Mouse (Mus musculus) retina, postnatal 1 day (tissue): ENCODE data around the gene Kif26b.

Experiments used
- DNase-seq: peaks from one replicate; pipeline ENCODE4 v3.0.0-alpha.2; 2012

Gene Kif26b

GRCm38 (mm10) chr1:178936457-178936856 is 407.5 kb downstream of the Kif26b start:
- DNase-seq: no peak

DNA sequence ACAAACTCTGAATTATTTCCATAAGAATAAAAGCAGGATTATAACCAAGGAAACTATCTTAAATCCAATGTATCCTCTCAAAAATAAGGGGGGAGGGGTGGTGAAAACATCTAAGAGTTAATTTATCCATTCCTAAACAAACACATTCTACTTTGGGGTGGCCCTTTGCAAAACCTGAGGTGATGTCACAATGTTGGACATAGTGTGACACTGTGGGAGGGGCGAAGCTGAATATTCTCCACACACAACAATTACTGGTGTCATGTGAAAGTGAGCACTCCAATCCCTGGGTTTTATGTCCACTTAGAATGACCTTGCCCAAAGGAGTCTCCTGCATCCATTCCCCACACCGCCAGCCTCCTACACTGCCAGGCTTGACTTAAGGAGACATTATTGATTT is 408.1 kb downstream of the Kif26b start:
- no peak for DNase-seq

- no peak for DNase-seq
These were observed 411.4 kb downstream of the Kif26b start for GRCm38 (mm10) chr1:178940353-178940752.

GRCm38 (mm10) chr1:178942251-178942963 is 413.5 kb downstream of the Kif26b start:
- peak; percentile 50 for DNase-seq

DNA sequence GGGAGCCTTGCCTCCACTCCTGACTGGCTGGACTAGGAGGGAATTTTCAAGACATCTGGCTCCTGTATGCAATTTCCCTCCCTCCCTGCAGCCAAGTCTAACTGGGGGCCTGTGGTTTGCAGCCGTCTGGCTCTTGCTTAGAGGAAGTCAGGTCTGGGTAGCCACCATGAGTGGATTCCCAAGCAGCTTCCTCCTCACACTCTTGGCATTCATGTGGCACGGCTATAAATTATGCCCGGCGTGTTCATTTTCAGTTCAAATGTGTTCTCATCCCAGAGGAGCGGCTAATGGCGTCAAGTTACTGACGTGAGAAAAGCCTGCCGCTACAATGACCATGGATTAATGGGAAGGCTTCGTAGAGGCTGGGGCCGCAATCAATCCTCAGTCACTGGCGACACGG is 424.0 kb downstream of the Kif26b start:
- DNase-seq: peak; percentile 24

GRCm38 (mm10) chr1:178958641-178959040 is 429.7 kb downstream of the Kif26b start:
- DNase-seq: no peak

DNA sequence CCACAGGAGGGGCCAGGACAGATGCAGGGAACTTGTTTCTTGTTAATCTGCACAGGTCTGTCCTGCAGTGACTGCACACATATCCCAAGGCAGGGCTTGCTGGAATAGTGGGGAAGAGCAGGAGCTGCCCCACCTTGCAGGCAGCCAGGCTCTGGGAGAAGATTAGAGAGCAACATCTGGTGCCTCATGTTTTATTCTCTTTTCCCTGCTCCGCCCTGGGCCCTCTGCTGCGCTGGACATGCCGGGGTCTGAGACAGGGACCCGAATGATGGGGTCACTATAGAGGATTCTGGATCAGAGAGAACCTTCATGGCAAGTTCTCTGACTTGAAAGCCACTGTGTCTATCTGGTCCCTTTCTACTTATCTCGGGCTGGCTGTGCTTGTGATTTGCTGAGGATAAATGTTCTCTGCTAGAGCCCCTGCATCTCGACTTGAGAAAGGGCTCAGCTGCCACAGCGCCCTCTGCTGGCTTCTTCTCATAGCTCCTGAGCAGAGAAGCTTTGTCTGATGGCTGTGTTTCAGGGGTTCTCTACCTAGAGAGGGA is 431.2 kb downstream of the Kif26b start:
- DNase-seq: peak; percentile 83

GRCm38 (mm10) chr1:178961661-178962060 is 432.7 kb downstream of the Kif26b start:
- no peak for DNase-seq

GRCm38 (mm10) chr1:178972055-178972454 is 443.1 kb downstream of the Kif26b start:
- no peak for DNase-seq

DNA sequence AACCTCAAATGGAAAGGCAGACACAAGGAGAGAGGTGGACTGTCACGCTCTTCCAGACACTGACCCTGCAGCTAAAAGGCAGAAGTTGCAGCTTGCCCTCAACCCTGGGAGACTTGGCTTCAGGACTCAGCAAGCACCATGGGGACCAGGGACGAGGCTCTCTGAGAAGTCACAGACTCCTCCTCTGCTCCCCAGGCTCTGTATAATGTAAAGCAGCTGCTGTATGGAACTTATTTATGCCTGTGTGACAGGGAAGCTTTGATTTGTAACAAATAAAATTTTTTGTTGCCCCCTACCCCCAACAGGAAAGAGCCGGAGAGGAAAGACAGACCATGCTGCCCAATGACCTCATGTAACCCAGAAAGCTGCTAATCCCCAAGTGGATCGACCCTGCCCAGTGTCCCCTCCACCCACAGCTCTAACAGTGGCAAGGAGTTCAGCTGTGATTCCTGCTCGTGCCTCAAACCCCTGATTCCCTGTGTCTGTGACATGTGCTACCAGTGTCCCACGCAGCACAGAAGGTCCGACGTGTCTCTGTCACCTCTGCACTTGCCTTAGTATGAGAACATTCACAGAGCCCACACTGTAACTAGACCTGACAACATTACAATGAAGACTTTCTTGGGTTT is 449.8 kb downstream of the Kif26b start:
- DNase-seq: peak; percentile 24

GRCm38 (mm10) chr1:178980185-178980584 is 451.3 kb downstream of the Kif26b start:
- DNase-seq: no peak

DNA sequence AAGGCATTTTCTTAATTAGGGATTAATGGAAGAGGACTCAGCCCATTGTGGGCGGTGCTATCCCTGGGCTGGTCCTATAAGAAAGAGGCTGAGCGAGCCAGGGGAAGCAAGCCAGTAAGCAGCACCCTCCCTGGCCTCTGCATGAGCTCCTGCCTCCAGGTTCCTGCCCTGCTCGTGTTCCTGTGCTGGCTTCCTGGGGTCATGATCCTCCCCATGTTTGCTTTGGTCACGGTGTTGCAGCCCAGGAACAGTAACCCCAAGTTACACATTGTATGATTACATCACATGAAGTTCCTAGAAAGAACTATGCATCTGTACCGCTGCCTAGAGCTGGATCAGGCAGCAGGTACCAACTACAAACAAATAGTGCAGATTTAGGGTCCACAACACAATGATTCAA is 452.7 kb downstream of the Kif26b start:
- DNase-seq: peak; percentile 31

DNA sequence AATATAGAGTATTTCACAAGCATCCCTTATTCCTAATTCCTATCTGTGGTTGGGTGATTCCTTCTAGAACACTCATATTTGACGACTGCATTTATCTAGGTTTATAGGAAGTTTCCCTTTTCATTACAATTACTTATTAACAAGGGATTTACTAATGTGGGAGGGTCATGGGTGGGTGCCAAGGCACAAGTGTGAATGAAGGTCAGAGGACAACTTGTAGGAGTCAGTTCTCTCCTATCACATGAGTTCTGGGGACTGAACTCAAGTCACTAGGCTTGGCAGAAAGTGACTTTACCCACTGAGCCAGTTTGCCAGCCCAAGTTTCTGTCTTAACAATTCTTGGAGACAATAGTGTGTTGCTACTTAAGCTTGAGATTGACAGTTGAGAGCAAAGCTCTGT is 459.3 kb downstream of the Kif26b start:
- DNase-seq: no peak
